In genomic region chr5:111363446-111364062, GRCm38 (mm10) we compare ENCODE assay signal across 23 mouse cellular contexts. TPM values are rescaled to one million over a fixed set of nuclear protein-coding genes. Genes with fewer than 3 reads are reported as not detected.
DNase-seq lines count a peak whose midpoint lies in the region; ATAC-seq lines count a peak whose summit lies in the region.
"Had no signal": no experiment of that assay in that cellular context is flagged by ENCODE, and none has a peak within 500 bp of the region (broad histone marks: within the 10 kb centered on the region; RNA-seq: fewer than 3 reads in every experiment).

No protein-coding gene starts in this region.

- H3K9me3 ChIP-seq in intestine, embryonic 15.5 days = no peaks in the 10 kb centered on the region
- no peaks in the 10 kb centered on the region for H3K9me3 ChIP-seq in stomach, embryonic 14.5 days (ENCODE audit: control insufficient read depth, low read depth, low read length)
- H3K9me3 ChIP-seq: embryonic facial prominence, embryonic 15.5 days; heart, embryonic 13.5 days; hindbrain, embryonic 15.5 days had no signal

- no peak overlapping the region for H3K9ac ChIP-seq in intestine, embryonic 15.5 days
- no peak overlapping the region for H3K9ac ChIP-seq in stomach, embryonic 14.5 days (replicated peaks; ENCODE audit: low read depth, low read length)
- H3K9ac ChIP-seq: embryonic facial prominence, embryonic 15.5 days; heart, embryonic 13.5 days; hindbrain, embryonic 15.5 days had no signal

- peak; percentile 47; the same call in 1 of the 2 replicates for ATAC-seq in frontal cortex, adult (ENCODE audit: low TSS enrichment)
- peak; percentile 88 for ATAC-seq in intestine, embryonic 15.5 days
- ATAC-seq in stomach, embryonic 14.5 days (ENCODE audit: insufficient number of reproducible peaks, insufficient read depth, low FRiP score, low read depth) = peak; percentile 70
- ATAC-seq: forebrain, embryonic 16.5 days; Patski had no signal

- H3K36me3 ChIP-seq in intestine, embryonic 15.5 days = peaks cover 19% of the 10 kb centered on the region; the same call in 1 of the 2 replicates
- H3K36me3 ChIP-seq in stomach, embryonic 14.5 days (ENCODE audit: control insufficient read depth, insufficient read depth, low read length) = peaks cover 27% of the 10 kb centered on the region

- no peaks in the 10 kb centered on the region for H3K27me3 ChIP-seq in intestine, embryonic 15.5 days (replicated peaks)
- H3K27me3 ChIP-seq in stomach, embryonic 14.5 days (ENCODE audit: control insufficient read depth, insufficient read depth, low read length) = no peaks in the 10 kb centered on the region
- H3K27me3 ChIP-seq: embryonic facial prominence, embryonic 15.5 days; heart, embryonic 13.5 days; hindbrain, embryonic 15.5 days; Patski had no signal

- 46% methylated on average over 6 of the region's 6 CpGs for WGBS in intestine, embryonic 15.5 days
- WGBS in stomach, embryonic 14.5 days = 58% methylated on average over 6 of the region's 6 CpGs

- H3K4me1 ChIP-seq in intestine, embryonic 15.5 days (replicated peaks) = peaks cover 2% of the 10 kb centered on the region; the same call in 1 of the 2 replicates
- no peaks in the 10 kb centered on the region for H3K4me1 ChIP-seq in stomach, embryonic 14.5 days (ENCODE audit: control insufficient read depth, insufficient read depth, low read length)
- H3K4me1 ChIP-seq: heart, embryonic 13.5 days had no signal

- intact Hi-C loops in left cerebral cortex, postnatal 14 days (cut with DNase I) = no loop called here

- no peak for DNase-seq in frontal cortex, postnatal 10 days (ENCODE audit: low spot score in 2 of 2)
- peak; percentile 42 for DNase-seq in yolk sac, embryonic 10.5 days (ENCODE audit: low spot score)
- DNase-seq in adrenal gland, postnatal 36 days = no peak
- DNase-seq in left cerebral cortex, postnatal 14 days (ENCODE audit: low spot score in 2 of 2) = no peak
- DNase-seq in left cerebral cortex, adult 11 months (ENCODE audit: low spot score) = no peak
- DNase-seq: adrenal gland, adult 8-10 months; cerebellum, adult 11 months; cerebellum, adult 8-10 months; cerebellum, postnatal 14 days; embryo, embryonic 11 days; gastrocnemius, adult 2 months; gastrocnemius, postnatal 25 days; heart, postnatal 36 days had no signal

- no peak overlapping the region for H3K4me2 ChIP-seq in intestine, embryonic 15.5 days (replicated peaks)
- H3K4me2 ChIP-seq in stomach, embryonic 14.5 days (replicated peaks; ENCODE audit: low read depth, low read length) = no peak overlapping the region
- H3K4me2 ChIP-seq: embryonic facial prominence, embryonic 15.5 days; heart, embryonic 13.5 days; hindbrain, embryonic 15.5 days had no signal

- no peak overlapping the region for H3K4me3 ChIP-seq in intestine, embryonic 15.5 days (replicated peaks)
- H3K4me3 ChIP-seq in stomach, embryonic 14.5 days (ENCODE audit: low read depth, low read length) = no peak overlapping the region
- H3K4me3 ChIP-seq: embryonic facial prominence, embryonic 15.5 days; erythroblast, embryonic 14.5 days; gastrocnemius, adult 2 months; heart, embryonic 13.5 days; hindbrain, embryonic 15.5 days had no signal

- H3K27ac ChIP-seq in intestine, embryonic 15.5 days = no peak overlapping the region
- no peak overlapping the region for H3K27ac ChIP-seq in stomach, embryonic 14.5 days (ENCODE audit: low read length)
- H3K27ac ChIP-seq: embryonic facial prominence, embryonic 15.5 days; heart, embryonic 13.5 days; hindbrain, embryonic 15.5 days had no signal

RNA-seq across cellular contexts. Expression of gene Pitpnb, which starts 33.0 kb away (rescaled TPM):
- polyA plus RNA-seq in intestine, embryonic 15.5 days (2015; fragmentation: Nextera tagmentation; extraction: Ambion mirVana) = 93.6 and 94.2 TPM in 2 replicates
- polyA plus RNA-seq in stomach, embryonic 14.5 days (2014; fragmentation: Nextera tagmentation; extraction: Ambion mirVana) = 112 and 115 TPM in 2 replicates
- 10 to 100 TPM; 74.2 to 74.8 TPM for total RNA-seq in adrenal gland, postnatal 36 days (2021)
- 10 to 100 TPM; 71.3 to 71.8 TPM for total RNA-seq in left cerebral cortex, postnatal 14 days (2021)

RNA-seq across cellular contexts. Expression of gene Mn1, which starts 53.6 kb away (rescaled TPM):
- polyA plus RNA-seq in intestine, embryonic 15.5 days (2015; fragmentation: Nextera tagmentation; extraction: Ambion mirVana) = 8.0 and 8.7 TPM in 2 replicates
- 17.0 and 18.1 TPM in 2 replicates for polyA plus RNA-seq in stomach, embryonic 14.5 days (2014; fragmentation: Nextera tagmentation; extraction: Ambion mirVana)
- total RNA-seq in adrenal gland, postnatal 36 days (2021) = 1 to 10 TPM; 3.2 to 4.7 TPM
- 10 to 100 TPM; 62.1 to 66.1 TPM for total RNA-seq in left cerebral cortex, postnatal 14 days (2021)
- polyA plus RNA-seq: C2C12 had no signal

Comparison
In these comparisons a context has a peak if more than half of its experiments do, and no peak if none do; other contexts are left out.
1. RNA of gene Mn1, which starts 53.6 kb away (total RNA-seq): 62.1 to 66.1 TPM in left cerebral cortex, postnatal 14 days; 3.2 to 4.7 TPM in adrenal gland, postnatal 36 days; every median in the first group is over 10 times any median in the second.
2. Peak in every context shown above with its lines, with median percentiles within 50 percentile points of each other: ATAC-seq.